Mouse (Mus musculus): Measurements from ENCODE around the gene Tnfrsf22. TPM values are rescaled to one million over a fixed set of nuclear protein-coding genes. Genes with fewer than 3 reads are reported as not detected.
"Not testable (repeated sequence)": the region's sequence is repeated elsewhere in the genome, so short reads cannot be mapped to it uniquely, and the experiment has no call there.

The Tnfrsf22 gene
- polyA plus RNA-seq (2015; fragmentation: Nextera tagmentation; extraction: Ambion mirVana) = 10.6 and 12.1 TPM in 2 replicates

DNA sequence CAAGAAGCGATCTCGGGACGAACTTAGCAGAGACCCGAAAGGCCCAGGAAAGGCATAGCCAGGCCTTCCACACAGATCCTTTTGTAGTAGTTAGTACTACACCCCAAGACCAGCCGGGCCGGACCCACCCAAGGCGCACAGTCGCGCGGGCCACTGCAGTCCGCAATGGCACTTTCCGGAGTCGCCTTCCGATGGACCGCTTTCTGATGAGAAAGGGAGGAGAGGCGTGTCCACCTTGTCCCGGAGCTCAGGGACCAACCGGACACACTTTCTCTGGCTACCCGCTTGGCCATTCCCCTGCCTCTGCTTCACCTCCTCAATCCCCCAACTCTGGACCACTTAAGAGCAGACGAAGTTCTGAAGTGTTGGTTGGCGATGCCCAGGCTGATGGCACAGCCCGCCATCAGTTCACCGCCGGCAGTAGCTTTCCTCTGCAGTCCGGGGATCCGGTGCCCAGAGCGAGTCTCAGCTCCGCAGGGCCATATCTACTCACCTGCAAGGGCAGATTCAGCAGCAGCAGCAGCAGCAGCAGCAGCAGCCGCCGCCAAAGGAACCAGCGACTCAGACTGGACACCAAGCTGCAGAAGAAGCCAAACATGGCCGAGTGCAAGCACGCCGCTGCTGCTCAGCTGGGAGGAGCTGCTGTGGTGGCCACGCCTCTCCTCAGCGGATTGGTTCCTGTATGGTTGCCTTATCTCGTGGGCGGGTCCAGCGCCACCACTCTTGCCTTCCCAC lies at the start of gene Tnfrsf22:
Gene Tnfrsf22, minus strand, starts transcription at position 628 of the 735 bp plus-strand sequence.
- no peaks in the 10 kb centered on the region for H3K27me3 ChIP-seq
- H3K9me3 ChIP-seq (replicated peaks) = no peaks in the 10 kb centered on the region
- 1% methylated on average over 39 of the region's 39 CpGs for WGBS
- H3K4me3 ChIP-seq (replicated peaks) = peak within 1 kb of the TSS; percentile 80
- H3K4me2 ChIP-seq = peak within 1 kb of the TSS; percentile 92
- peak within 1 kb of the TSS; percentile 68; the same call in 1 of the 2 replicates for H3K27ac ChIP-seq
- peak within 1 kb of the TSS; percentile 73 for H3K9ac ChIP-seq
- ATAC-seq (replicated peaks; ENCODE audit: low FRiP score) = peak; percentile 98
- H3K36me3 ChIP-seq = no peaks in the 10 kb centered on the region
- 0 out of 2 replicates have a peak, but pooled peaks cover 2% of the 10 kb centered on the region for H3K4me1 ChIP-seq

DNA sequence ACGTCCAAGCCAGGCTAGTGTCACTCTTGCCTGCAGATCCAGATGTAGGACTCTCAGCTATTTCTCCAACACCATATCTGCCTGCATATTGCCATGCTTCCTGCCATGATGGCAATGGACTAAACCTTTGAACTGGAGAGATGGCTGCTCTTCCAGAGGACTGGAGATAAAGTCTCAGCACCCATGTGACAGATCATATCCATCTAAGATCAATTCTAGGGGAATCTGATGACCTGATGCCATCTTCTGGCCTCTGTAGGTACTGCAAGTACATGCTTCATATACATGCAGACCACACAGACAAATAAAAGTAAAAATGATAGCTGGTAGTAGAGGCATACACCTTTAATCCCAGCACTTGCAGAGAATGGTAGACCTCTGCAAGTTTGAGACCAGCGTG lies 46.7 kb upstream of the Tnfrsf22 start:
- no peak overlapping the region for H3K9ac ChIP-seq
- H3K4me3 ChIP-seq (replicated peaks) = no peak overlapping the region
- no peak overlapping the region for H3K27ac ChIP-seq
- no peaks in the 10 kb centered on the region for H3K4me1 ChIP-seq
- no peaks in the 10 kb centered on the region; the same call in 1 of the 2 replicates for H3K9me3 ChIP-seq (replicated peaks)
- 51% methylated on average over 2 of the region's 2 CpGs for WGBS
- no peaks in the 10 kb centered on the region for H3K27me3 ChIP-seq
- no peak overlapping the region for H3K4me2 ChIP-seq
- ATAC-seq (replicated peaks; ENCODE audit: low FRiP score) = no peak
- H3K36me3 ChIP-seq = peaks cover 81% of the 10 kb centered on the region

DNA sequence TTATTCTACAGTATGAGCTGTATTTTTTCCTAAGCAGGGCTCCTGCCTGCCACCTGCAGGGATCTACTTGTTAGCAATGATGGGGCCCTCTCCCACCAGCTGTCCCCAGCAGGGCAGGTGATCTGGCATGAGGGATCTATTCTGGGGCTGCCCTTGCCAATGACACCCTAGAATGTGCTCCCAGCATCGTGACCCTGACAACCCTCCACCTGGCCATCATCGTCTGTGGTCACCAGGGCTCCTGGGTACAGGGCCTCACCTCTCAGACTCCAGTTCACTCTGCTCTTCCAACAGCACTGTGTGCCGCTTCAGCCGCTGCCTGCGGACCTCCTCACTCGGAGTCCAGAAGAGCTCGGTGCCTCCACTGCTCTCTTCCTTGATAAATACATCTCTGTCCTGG lies 45.1 kb upstream of the Tnfrsf22 start:
- WGBS = 92% methylated on average over 7 of the region's 7 CpGs
- no peak overlapping the region for H3K4me2 ChIP-seq
- H3K4me3 ChIP-seq (replicated peaks) = no peak overlapping the region
- no peak overlapping the region for H3K9ac ChIP-seq
- ATAC-seq (replicated peaks; ENCODE audit: low FRiP score) = no peak
- peaks cover 90% of the 10 kb centered on the region for H3K36me3 ChIP-seq
- no peaks in the 10 kb centered on the region for H3K27me3 ChIP-seq
- no peaks in the 10 kb centered on the region; the same call in 1 of the 2 replicates for H3K9me3 ChIP-seq (replicated peaks)
- H3K27ac ChIP-seq = no peak overlapping the region
- H3K4me1 ChIP-seq = no peaks in the 10 kb centered on the region

DNA sequence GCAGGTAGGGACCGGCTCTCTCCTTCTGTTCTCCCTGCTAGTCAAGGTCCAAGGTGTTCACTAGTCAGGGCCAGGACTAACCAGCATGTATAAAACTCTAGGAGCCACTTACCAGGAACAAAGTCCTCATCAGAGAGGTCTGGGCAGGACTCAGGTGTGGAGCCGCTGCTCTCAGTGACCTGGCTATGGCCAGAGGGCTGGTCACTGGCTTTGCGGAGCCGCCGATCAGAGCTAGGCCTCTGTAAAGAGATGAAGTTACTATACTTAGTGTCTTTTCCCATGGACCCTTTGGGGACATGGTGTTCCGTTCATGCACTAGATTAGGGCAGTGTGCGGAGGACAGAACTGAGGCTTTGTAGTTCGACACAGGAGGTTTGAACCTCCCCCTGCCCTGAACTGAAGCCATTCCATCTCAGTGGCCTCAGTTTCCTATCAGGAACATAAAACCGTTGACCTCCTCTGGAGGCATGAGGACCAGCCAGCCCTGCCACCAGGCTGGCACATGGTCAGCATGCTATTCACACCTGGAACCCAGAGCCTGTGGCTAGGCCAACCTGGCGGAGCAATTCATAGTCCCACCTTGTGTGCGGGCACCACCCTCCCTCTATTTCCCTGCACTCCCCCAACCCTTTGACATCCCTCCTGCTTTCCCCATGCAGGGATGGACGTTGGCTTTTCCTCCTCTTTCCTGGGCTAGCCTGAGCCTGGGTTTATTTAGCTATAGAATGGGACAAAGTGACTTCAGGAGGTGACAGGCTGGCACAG lies 43.5 kb upstream of the Tnfrsf22 start:
- no peaks in the 10 kb centered on the region for H3K27me3 ChIP-seq
- no peaks in the 10 kb centered on the region; the same call in 1 of the 2 replicates for H3K9me3 ChIP-seq (replicated peaks)
- H3K4me1 ChIP-seq = no peaks in the 10 kb centered on the region
- no peak overlapping the region for H3K4me2 ChIP-seq
- H3K27ac ChIP-seq = no peak overlapping the region
- ATAC-seq (replicated peaks; ENCODE audit: low FRiP score) = no peak
- no peak overlapping the region for H3K4me3 ChIP-seq (replicated peaks)
- H3K9ac ChIP-seq = no peak overlapping the region
- peaks cover 95% of the 10 kb centered on the region for H3K36me3 ChIP-seq
- WGBS = 87% methylated on average over 12 of the region's 12 CpGs

GRCm38 (mm10) chr7:143691909-143692308 lies 42.4 kb upstream of the Tnfrsf22 start:
- H3K9me3 ChIP-seq (replicated peaks) = no peaks in the 10 kb centered on the region; the same call in 1 of the 2 replicates
- ATAC-seq (replicated peaks; ENCODE audit: low FRiP score) = no peak
- WGBS = 91% methylated on average over 4 of the region's 4 CpGs
- H3K4me2 ChIP-seq = no peak overlapping the region
- H3K36me3 ChIP-seq = peaks cover 93% of the 10 kb centered on the region
- H3K27ac ChIP-seq = no peak overlapping the region
- no peak overlapping the region for H3K9ac ChIP-seq
- H3K4me3 ChIP-seq (replicated peaks) = no peak overlapping the region
- no peaks in the 10 kb centered on the region for H3K4me1 ChIP-seq
- no peaks in the 10 kb centered on the region for H3K27me3 ChIP-seq

DNA sequence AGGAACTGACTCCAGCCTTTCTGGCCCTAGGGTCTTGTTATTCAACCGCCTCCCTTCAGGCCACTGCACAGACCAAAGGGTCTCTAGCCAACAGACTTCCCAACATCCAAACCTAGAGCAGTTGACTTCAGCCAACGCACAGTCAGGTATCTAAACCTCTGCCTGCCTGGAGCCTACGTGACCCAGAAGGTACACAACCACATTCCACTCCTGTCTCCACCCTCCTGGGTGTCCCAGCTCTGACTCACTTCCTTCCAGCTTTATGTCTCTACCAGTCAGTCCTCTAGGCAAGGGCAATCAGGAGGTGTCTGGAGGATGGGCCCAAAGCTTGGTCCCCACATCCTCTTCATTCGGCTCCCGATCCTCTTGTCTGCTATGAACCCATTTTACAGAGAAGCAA lies 41.7 kb upstream of the Tnfrsf22 start:
- Histone ChIP-seq H3K4me1 (no peaks in the 10 kb centered on the region), H3K27ac (no peak overlapping the region), H3K4me3 (replicated peaks) (no peak overlapping the region), H3K27me3 (no peaks in the 10 kb centered on the region), H3K9me3 (replicated peaks) (no peaks in the 10 kb centered on the region; the same call in 1 of the 2 replicates), H3K9ac (no peak overlapping the region), H3K36me3 (peaks cover 86% of the 10 kb centered on the region), H3K4me2 (no peak overlapping the region)
- no peak for ATAC-seq (replicated peaks; ENCODE audit: low FRiP score)
- 86% methylated on average over 5 of the region's 5 CpGs for WGBS

DNA sequence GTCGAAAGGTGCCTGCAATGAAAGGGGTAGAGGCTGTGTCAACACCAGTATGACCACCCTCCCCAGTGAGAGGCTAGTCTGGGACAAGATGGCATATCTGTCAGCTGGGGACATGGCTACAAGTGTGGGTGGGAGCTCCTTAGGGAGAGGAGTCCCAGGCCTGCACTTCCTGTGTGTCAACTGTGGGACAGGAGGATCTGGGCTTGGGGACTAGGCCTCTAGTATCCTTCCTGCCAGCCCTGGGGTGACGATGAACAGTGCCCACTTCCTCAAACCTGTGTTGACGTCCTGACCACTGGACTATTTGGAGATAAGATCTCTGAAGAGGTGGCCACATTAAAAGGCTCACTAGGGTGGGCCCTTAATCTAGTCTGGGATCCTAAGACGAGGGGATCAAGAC lies 40.5 kb upstream of the Tnfrsf22 start:
- no peak overlapping the region for H3K27ac ChIP-seq
- no peak for ATAC-seq (replicated peaks; ENCODE audit: low FRiP score)
- H3K4me1 ChIP-seq = peaks cover 5% of the 10 kb centered on the region; the same call in 1 of the 2 replicates
- no peaks in the 10 kb centered on the region for H3K27me3 ChIP-seq
- 77% methylated on average over 4 of the region's 4 CpGs for WGBS
- no peak overlapping the region for H3K4me3 ChIP-seq (replicated peaks)
- no peak overlapping the region for H3K9ac ChIP-seq
- H3K9me3 ChIP-seq (replicated peaks) = no peaks in the 10 kb centered on the region
- no peak overlapping the region for H3K4me2 ChIP-seq
- H3K36me3 ChIP-seq = peaks cover 74% of the 10 kb centered on the region

DNA sequence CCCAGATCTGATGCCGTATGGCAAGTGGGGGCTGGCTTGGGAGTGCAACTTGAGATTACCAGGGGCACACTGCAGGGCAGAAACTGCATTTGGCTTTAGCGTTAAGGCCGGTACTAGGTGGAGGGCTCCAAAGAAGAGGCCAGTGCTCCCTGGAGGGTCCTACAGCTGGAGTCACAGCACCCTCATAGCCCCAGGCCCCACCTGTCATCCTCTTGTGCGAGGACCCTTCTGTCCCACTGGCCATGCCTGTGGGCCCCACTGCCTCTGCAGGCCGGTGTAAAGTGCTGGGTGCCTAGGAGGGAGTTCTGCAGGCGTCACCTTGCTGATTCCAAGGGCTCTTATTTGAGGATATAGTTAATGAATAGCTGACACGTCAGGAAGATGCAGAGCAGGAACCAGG lies 40.0 kb upstream of the Tnfrsf22 start:
- 67% methylated on average over 7 of the region's 7 CpGs for whole genome bisulfite sequencing
- Histone ChIP-seq H3K36me3 (peaks cover 69% of the 10 kb centered on the region), H3K9ac (no peak overlapping the region), H3K4me2 (no peak overlapping the region), H3K27me3 (no peaks in the 10 kb centered on the region), H3K4me3 (replicated peaks) (no peak overlapping the region), H3K27ac (no peak overlapping the region), H3K9me3 (replicated peaks) (no peaks in the 10 kb centered on the region), H3K4me1 (peaks cover 5% of the 10 kb centered on the region; the same call in 1 of the 2 replicates)
- ATAC-seq (replicated peaks; ENCODE audit: low FRiP score) = no peak

DNA sequence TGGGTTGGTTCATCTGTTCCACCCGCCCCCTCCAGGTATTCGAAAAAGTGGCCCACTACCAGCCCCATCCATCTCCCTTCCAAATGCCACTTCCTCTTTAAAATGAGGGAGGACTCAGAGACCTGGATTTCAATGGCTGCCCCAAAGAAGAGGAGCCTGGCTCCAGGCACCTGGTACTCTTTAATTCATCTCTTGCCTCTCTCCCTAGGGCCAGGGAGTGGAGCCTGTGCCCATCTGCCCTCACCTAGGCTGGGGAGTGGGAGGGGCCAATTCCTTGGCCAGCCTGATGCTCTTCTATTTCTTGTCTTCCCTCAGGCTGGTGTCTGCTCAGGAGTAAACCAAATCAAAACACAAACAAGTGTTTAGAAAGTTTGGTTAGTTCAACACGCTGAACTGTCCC lies 37.2 kb upstream of the Tnfrsf22 start:
- H3K9me3 ChIP-seq (replicated peaks); H3K27me3 ChIP-seq; H3K4me1 ChIP-seq; H3K4me3 ChIP-seq (replicated peaks); H3K27ac ChIP-seq; H3K4me2 ChIP-seq; H3K9ac ChIP-seq; ATAC-seq (replicated peaks; ENCODE audit: low FRiP score): not testable (repeated sequence)
- H3K36me3 ChIP-seq = peaks cover 41% of the 10 kb centered on the region
- WGBS = 79% methylated on average over 3 of the region's 3 CpGs

- peaks cover 36% of the 10 kb centered on the region for H3K36me3 ChIP-seq
- H3K27me3 ChIP-seq; H3K4me1 ChIP-seq; H3K9ac ChIP-seq; H3K27ac ChIP-seq; H3K4me2 ChIP-seq; H3K9me3 ChIP-seq (replicated peaks); H3K4me3 ChIP-seq (replicated peaks): not testable (repeated sequence)
- WGBS = 43% methylated on average over 4 of the region's 4 CpGs
- peak; percentile 59; the same call in 1 of the 2 replicates for ATAC-seq (replicated peaks; ENCODE audit: low FRiP score)
Observed at GRCm38 (mm10) chr7:143686191-143686590, 36.7 kb upstream of the Tnfrsf22 start.

- Histone ChIP-seq H3K4me2 (peak within 1 kb of the TSS; percentile 94), H3K9ac (peak within 1 kb of the TSS; percentile 26), H3K36me3 (peaks cover 29% of the 10 kb centered on the region), H3K9me3 (replicated peaks) (no peaks in the 10 kb centered on the region), H3K4me1 (peaks cover 5% of the 10 kb centered on the region; the same call in 1 of the 2 replicates), H3K4me3 (replicated peaks) (peak within 1 kb of the TSS; percentile 52), H3K27me3 (no peaks in the 10 kb centered on the region; the same call in 1 of the 2 replicates), H3K27ac (peak within 1 kb of the TSS; percentile 29; the same call in 1 of the 2 replicates)
- under 1% methylated on average over 35 of the region's 35 CpGs for WGBS
- ATAC-seq (replicated peaks; ENCODE audit: low FRiP score) = peak; percentile 96
Observed at GRCm38 (mm10) chr7:143685359-143686067, 36.1 kb upstream of the Tnfrsf22 start, which contains the start of gene Tnfrsf23. Gene Tnfrsf23, minus strand, starts transcription at chr7:143685872.
